Mouse (Mus musculus) megakaryocyte, embryonic 14.5 days (primary cell): Measurements from ENCODE around the gene Lrp1.

Experiments used
- FLI1 ChIP-seq: IDR thresholded peaks from 2 replicates; pipeline ENCODE4 v1.6.1; 2012; ENCODE audit warnings: low read length, inconsistent platforms, mixed read lengths
- GATA1 ChIP-seq: IDR thresholded peaks from 3 replicates; pipeline ENCODE4 v1.6.1; 2012; ENCODE audit warnings: mixed read lengths, low read length, inconsistent platforms, borderline replicate concordance

- TF ChIP-seq GATA1: no peak
- no peak for TF ChIP-seq FLI1
These were observed 28.5 kb downstream of the Lrp1 start for GRCm38 (mm10) chr10:127592423-127592822.
